Mouse (Mus musculus) G1E (cell line): Measurements from ENCODE around the gene Exoc3. TPM values are rescaled to one million over a fixed set of nuclear protein-coding genes. Genes with fewer than 3 reads are reported as not detected.

Experiments
- ATAC-seq: 2 replicates; pipeline ENCODE4 v1.8.0; 2016; ENCODE audit warnings: mild to moderate bottlenecking; ENCODE audit not compliant: insufficient number of reproducible peaks, poor library complexity, low FRiP score, severe bottlenecking; ENCODE audit errors: extremely low read depth
- DNase-seq: peaks from one replicate; pipeline ENCODE4 v3.0.0; 2012; ENCODE audit warnings: low spot score
- H3K27me3 ChIP-seq: 2 replicates; pipeline ENCODE4 v1.6.1; 2012; ENCODE audit warnings: mild to moderate bottlenecking, low read length, inconsistent platforms; ENCODE audit not compliant: insufficient read depth
- H3K36me3 ChIP-seq: replicated peaks from 2 replicates; pipeline ENCODE3; 2012; ENCODE audit warnings: mild to moderate bottlenecking, inconsistent platforms
- H3K4me1 ChIP-seq: 2 replicates; pipeline ENCODE4 v1.6.1; 2012; ENCODE audit warnings: low read depth, low read length, inconsistent platforms, mixed read lengths; ENCODE audit not compliant: insufficient read depth
- H3K4me3 ChIP-seq: 2 replicates; pipeline ENCODE4 v1.5.1; 2012; ENCODE audit warnings: low read depth, mild to moderate bottlenecking, inconsistent platforms, low read length, moderate library complexity, mixed read lengths
- H3K9me3 ChIP-seq: replicated peaks from 2 replicates; pipeline ENCODE4 v1.6.1; 2012; ENCODE audit warnings: inconsistent platforms
- CTCF ChIP-seq: IDR thresholded peaks from 2 replicates; pipeline ENCODE4 v1.5.1; 2012; ENCODE audit warnings: low read depth, low read length, inconsistent platforms, mixed read lengths
- GATA1 ChIP-seq: IDR thresholded peaks from 2 replicates; pipeline ENCODE4 v1.6.1; 2012; ENCODE audit warnings: borderline replicate concordance, low read length, inconsistent platforms, mixed read lengths
- GATA2 ChIP-seq: IDR thresholded peaks from 2 replicates; pipeline ENCODE4 v1.6.1; 2012; ENCODE audit warnings: low read depth, low read length, inconsistent platforms, borderline replicate concordance
- POLR2AphosphoS5 ChIP-seq: IDR thresholded peaks from 2 replicates; pipeline ENCODE4 v1.6.1; 2012; ENCODE audit warnings: low read depth, low read length, inconsistent platforms; ENCODE audit not compliant: insufficient replicate concordance
- TAL1 ChIP-seq: conservative IDR thresholded peaks from 2 replicates; pipeline ENCODE4 v1.6.1; 2012; ENCODE audit warnings: low read depth, low read length, inconsistent platforms, mixed read lengths
- polyA plus RNA-seq: library from polyadenylated mRNA; stranded (reverse); fragments of >175 nt; gene quantifications from 2 replicates; pipeline ENCODE4 v1.2.3, GENCODE M21; 2012
- total RNA-seq, 2 experiments: library from RNA; stranded (forward) in 1 of 2; stranded (reverse) in 1 of 2; fragments of 200-1000 nt in 1 of 2; fragments of >200 nt in 1 of 2; fragmentation: Nextera tagmentation in 1 of 2; gene quantifications; 2 replicates each; pipeline ENCODE4 v1.2.3; 2014 to 2017

Gene Exoc3
- total and polyA plus RNA-seq, 3 experiments: 26.6 to 46.7 (median 39.1) TPM

DNA sequence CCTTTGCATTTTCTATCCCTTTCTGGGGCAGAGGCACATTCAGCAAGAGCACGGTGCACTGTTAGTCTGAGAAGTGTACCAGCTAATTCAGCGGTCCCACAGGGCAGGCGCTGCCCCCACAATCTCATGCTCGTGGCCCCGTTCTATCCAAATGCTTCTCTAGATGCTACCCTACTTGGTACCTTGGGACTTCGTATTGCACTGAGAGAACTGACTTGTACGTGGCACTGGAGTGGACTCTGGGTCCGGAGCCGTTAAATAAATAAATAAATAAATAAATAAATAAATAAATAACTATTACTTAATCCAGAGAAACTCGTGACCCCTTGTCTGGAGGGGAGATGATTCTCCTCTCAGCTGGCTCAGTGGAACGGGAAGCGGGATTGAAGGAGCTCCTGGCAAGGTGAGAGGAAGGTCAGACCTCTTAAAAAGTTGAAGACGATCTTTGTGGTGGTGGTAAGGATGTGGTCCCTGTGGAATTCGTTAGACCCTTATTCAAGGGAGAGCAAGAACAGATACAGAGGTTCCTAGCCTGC lies 86.7 kb downstream of the Exoc3 start:
- TF ChIP-seq TAL1: no peak
- no peak for TF ChIP-seq POLR2AphosphoS5
- TF ChIP-seq CTCF: no peak
- no peak for TF ChIP-seq GATA1
- no peak for TF ChIP-seq GATA2
- H3K4me3 ChIP-seq: no peak overlapping the region
- no peaks in the 10 kb centered on the region for H3K36me3 ChIP-seq
- ATAC-seq: no peak
- DNase-seq: no peak
- peaks cover 33% of the 10 kb centered on the region for H3K27me3 ChIP-seq
- H3K4me1 ChIP-seq: no peaks in the 10 kb centered on the region
- no peaks in the 10 kb centered on the region for H3K9me3 ChIP-seq

DNA sequence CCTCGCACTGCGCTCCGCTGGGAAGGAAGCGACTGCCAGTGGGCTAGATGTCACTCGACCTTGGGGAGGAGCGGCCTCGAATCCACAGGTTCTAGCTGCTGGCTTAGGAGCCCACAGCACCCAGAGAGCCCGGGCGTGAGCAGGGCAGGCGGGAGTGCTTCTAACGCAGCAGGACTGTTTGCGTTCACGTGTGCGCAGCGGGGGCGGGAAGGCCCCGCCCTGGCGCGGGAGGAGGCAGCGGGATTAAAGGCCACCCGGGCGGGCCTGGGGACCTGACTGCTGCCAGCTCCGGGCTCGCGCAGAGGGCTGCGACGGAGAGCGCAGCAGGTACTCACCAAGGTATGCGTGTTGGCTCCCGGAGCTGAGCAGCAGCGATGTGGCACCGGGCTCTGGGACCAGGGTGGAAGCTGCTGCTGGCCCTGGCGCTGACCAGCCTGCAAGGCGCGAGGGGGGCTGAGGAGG lies 87.4 kb downstream of the Exoc3 start, which contains the start of gene Slc9a3:
Slc9a3 (plus strand) TSS at position 317 of the 462 bp plus-strand sequence.
- no peak for TF ChIP-seq GATA1
- TF ChIP-seq POLR2AphosphoS5: no peak
- no peak for TF ChIP-seq CTCF
- no peak for TF ChIP-seq TAL1
- no peak for TF ChIP-seq GATA2
- ATAC-seq (no peak), DNase-seq (no peak)

More for the DNA sequence above, 87.4 kb downstream of the Exoc3 start, which contains the start of gene Slc9a3:
- H3K36me3 ChIP-seq: no peaks in the 10 kb centered on the region
- no peaks in the 10 kb centered on the region for H3K9me3 ChIP-seq
- peaks cover 33% of the 10 kb centered on the region for H3K27me3 ChIP-seq
- H3K4me1 ChIP-seq: no peaks in the 10 kb centered on the region
- H3K4me3 ChIP-seq: no peak within 1 kb of the TSS

Other genes starting within 250 kb of the Exoc3 start
- not detected in 2 replicates for gene Zdhhc11, start 244.9 kb downstream of the Exoc3 start, total RNA-seq (2014; fragmentation: Nextera tagmentation)
- gene Zdhhc11, start 244.9 kb downstream of the Exoc3 start, total RNA-seq (2017): not detected in 2 replicates
- not detected in 2 replicates for gene Zdhhc11, start 244.9 kb downstream of the Exoc3 start, polyA plus RNA-seq
- not detected in 2 replicates for gene Tppp, start 199.3 kb downstream of the Exoc3 start, total RNA-seq (2014; fragmentation: Nextera tagmentation)
- gene Tppp, start 199.3 kb downstream of the Exoc3 start, total RNA-seq (2017): 0.12 and 0.16 TPM in 2 replicates
- not detected in 2 replicates for gene Tppp, start 199.3 kb downstream of the Exoc3 start, polyA plus RNA-seq
- 14.4 and 16.3 TPM in 2 replicates for gene Cep72, start 146.4 kb downstream of the Exoc3 start, total RNA-seq (2014; fragmentation: Nextera tagmentation)
- 10.6 and 11.2 TPM in 2 replicates for gene Cep72, start 146.4 kb downstream of the Exoc3 start, total RNA-seq (2017)
- 1.1 and 3.4 TPM in 2 replicates for gene Cep72, start 146.4 kb downstream of the Exoc3 start, polyA plus RNA-seq
- gene Slc9a3, start 87.3 kb downstream of the Exoc3 start, total RNA-seq (2014; fragmentation: Nextera tagmentation): not detected in 2 replicates
- 0.06 and 0.11 TPM in 2 replicates for gene Slc9a3, start 87.3 kb downstream of the Exoc3 start, total RNA-seq (2017)
- gene Slc9a3, start 87.3 kb downstream of the Exoc3 start, polyA plus RNA-seq: not detected in 2 replicates
- gene Ahrr, start 83.6 kb upstream of the Exoc3 start, total RNA-seq (2014; fragmentation: Nextera tagmentation): not detected in 2 replicates
- 0.11 and 0.17 TPM in 2 replicates for gene Ahrr, start 83.6 kb upstream of the Exoc3 start, total RNA-seq (2017)
- not detected in 2 replicates for gene Ahrr, start 83.6 kb upstream of the Exoc3 start, polyA plus RNA-seq
- gene Pdcd6, start 108.8 kb upstream of the Exoc3 start, total RNA-seq (2014; fragmentation: Nextera tagmentation): 43.5 and 49.6 TPM in 2 replicates
- gene Pdcd6, start 108.8 kb upstream of the Exoc3 start, total RNA-seq (2017): 169 and 170 TPM in 2 replicates
- 40.7 and 46.1 TPM in 2 replicates for gene Pdcd6, start 108.8 kb upstream of the Exoc3 start, polyA plus RNA-seq
- 126 and 132 TPM in 2 replicates for gene Sdha, start 141.5 kb upstream of the Exoc3 start, total RNA-seq (2014; fragmentation: Nextera tagmentation)
- 219 and 260 TPM in 2 replicates for gene Sdha, start 141.5 kb upstream of the Exoc3 start, total RNA-seq (2017)
- gene Sdha, start 141.5 kb upstream of the Exoc3 start, polyA plus RNA-seq: 45.0 and 58.9 TPM in 2 replicates
- gene Ccdc127, start 141.6 kb upstream of the Exoc3 start, total RNA-seq (2014; fragmentation: Nextera tagmentation): 81.4 and 83.9 TPM in 2 replicates
- 43.6 and 60.4 TPM in 2 replicates for gene Ccdc127, start 141.6 kb upstream of the Exoc3 start, total RNA-seq (2017)
- 0.54 and 0.65 TPM in 2 replicates for gene Ccdc127, start 141.6 kb upstream of the Exoc3 start, polyA plus RNA-seq
- gene Lrrc14b, start 155.3 kb upstream of the Exoc3 start, total RNA-seq (2014; fragmentation: Nextera tagmentation): not detected in 2 replicates
- 0.17 TPM in 1 of 2 replicates, not detected in the other for gene Lrrc14b, start 155.3 kb upstream of the Exoc3 start, total RNA-seq (2017)
- gene Lrrc14b, start 155.3 kb upstream of the Exoc3 start, polyA plus RNA-seq: not detected in 2 replicates
- 0.15 and 0.53 TPM in 2 replicates for gene Zfp72, start 182.1 kb upstream of the Exoc3 start, total RNA-seq (2014; fragmentation: Nextera tagmentation)
- gene Zfp72, start 182.1 kb upstream of the Exoc3 start, total RNA-seq (2017): 0.46 and 1.4 TPM in 2 replicates
- gene Zfp72, start 182.1 kb upstream of the Exoc3 start, polyA plus RNA-seq: 0.02 and 0.04 TPM in 2 replicates
- gene Ftl1-ps1, start 191.0 kb upstream of the Exoc3 start, total RNA-seq (2014; fragmentation: Nextera tagmentation): 42.8 and 47.3 TPM in 2 replicates
- 88.3 and 102 TPM in 2 replicates for gene Ftl1-ps1, start 191.0 kb upstream of the Exoc3 start, total RNA-seq (2017)
- gene Ftl1-ps1, start 191.0 kb upstream of the Exoc3 start, polyA plus RNA-seq: 16.0 and 25.7 TPM in 2 replicates